Mouse (Mus musculus) testis, postnatal 14 days (tissue): ENCODE data around the gene Ackr1.
"Not testable (repeated sequence)": the region's sequence is repeated elsewhere in the genome, so short reads cannot be mapped to it uniquely, and the experiment has no call there.

Experiments used
- DNase-seq: peaks from one replicate; pipeline ENCODE4 v3.0.0; 2021; ENCODE audit warnings: low spot score

Gene Ackr1

GRCm38 (mm10) chr1:173348527-173348926, 15.0 kb upstream of the Ackr1 start:
- no peak for DNase-seq

- DNase-seq, result no peak
Measured at GRCm38 (mm10) chr1:173345112-173345511, 11.6 kb upstream of the Ackr1 start.

- DNase-seq, result no peak
Measured at GRCm38 (mm10) chr1:173343934-173344333, 10.4 kb upstream of the Ackr1 start.

GRCm38 (mm10) chr1:173342425-173342824, 8.9 kb upstream of the Ackr1 start:
- no peak for DNase-seq

- DNase-seq, result no peak
Measured at GRCm38 (mm10) chr1:173339543-173339942, 6.0 kb upstream of the Ackr1 start.

- DNase-seq, result no peak
Measured at GRCm38 (mm10) chr1:173337008-173337407, 3.5 kb upstream of the Ackr1 start.

GRCm38 (mm10) chr1:173335903-173336302, 2.4 kb upstream of the Ackr1 start:
- DNase-seq, result no peak

- no peak for DNase-seq
Measured at GRCm38 (mm10) chr1:173332418-173332817, 1.1 kb downstream of the Ackr1 start.

GRCm38 (mm10) chr1:173329743-173330142, 3.8 kb downstream of the Ackr1 start:
- DNase-seq, result no peak

GRCm38 (mm10) chr1:173329185-173329584, 4.4 kb downstream of the Ackr1 start:
- no peak for DNase-seq

- no peak for DNase-seq
Measured at GRCm38 (mm10) chr1:173328446-173328845, 5.1 kb downstream of the Ackr1 start.

GRCm38 (mm10) chr1:173326552-173326951, 7.0 kb downstream of the Ackr1 start:
- no peak for DNase-seq

GRCm38 (mm10) chr1:173325395-173325794, 8.2 kb downstream of the Ackr1 start:
- no peak for DNase-seq

GRCm38 (mm10) chr1:173324961-173325360, 8.6 kb downstream of the Ackr1 start:
- no peak for DNase-seq

- no peak for DNase-seq
Measured at GRCm38 (mm10) chr1:173323839-173324585, 9.5 kb downstream of the Ackr1 start.

- DNase-seq, result no peak
Measured at GRCm38 (mm10) chr1:173322249-173322627, 11.3 kb downstream of the Ackr1 start.

GRCm38 (mm10) chr1:173321593-173322248, 11.8 kb downstream of the Ackr1 start:
- DNase-seq, result no peak

GRCm38 (mm10) chr1:173317925-173318477, 15.5 kb downstream of the Ackr1 start:
- DNase-seq, result no peak

GRCm38 (mm10) chr1:173315725-173316124, 17.8 kb downstream of the Ackr1 start:
- DNase-seq, result no peak

GRCm38 (mm10) chr1:173313535-173314050, 20.0 kb downstream of the Ackr1 start:
- not testable (repeated sequence) for DNase-seq

- DNase-seq, result not testable (repeated sequence)
Measured at GRCm38 (mm10) chr1:173302795-173303194, 30.8 kb downstream of the Ackr1 start.
